Mouse (Mus musculus): ENCODE results near the gene Lin37. TPM values are rescaled to one million over a fixed set of nuclear protein-coding genes. Genes with fewer than 3 reads are reported as not detected.
A peak's percentile ranks its signal among the peaks of the same experiment; 100 is the strongest.

The Lin37 gene
- polyA plus RNA-seq, 1 experiment from 2014 or later, result 55.0 TPM

GRCm38 (mm10) chr7:30581547-30581946, 21.9 kb upstream of the Lin37 start:
- Histone ChIP-seq H3K9ac (no peak overlapping the region), H3K4me3 (replicated peaks) (no peak overlapping the region), H3K9me3 (no peaks in the 10 kb centered on the region), H3K4me1 (peaks cover 2% of the 10 kb centered on the region; the same call in 1 of the 2 replicates), H3K27ac (no peak overlapping the region), H3K27me3 (replicated peaks) (no peaks in the 10 kb centered on the region), H3K4me2 (no peak overlapping the region), H3K36me3 (peaks cover 94% of the 10 kb centered on the region)
- 95% methylated on average over 16 of the region's 16 CpGs for WGBS
- no peak for ATAC-seq (ENCODE audit: insufficient read depth, low FRiP score, low read depth)

DNA sequence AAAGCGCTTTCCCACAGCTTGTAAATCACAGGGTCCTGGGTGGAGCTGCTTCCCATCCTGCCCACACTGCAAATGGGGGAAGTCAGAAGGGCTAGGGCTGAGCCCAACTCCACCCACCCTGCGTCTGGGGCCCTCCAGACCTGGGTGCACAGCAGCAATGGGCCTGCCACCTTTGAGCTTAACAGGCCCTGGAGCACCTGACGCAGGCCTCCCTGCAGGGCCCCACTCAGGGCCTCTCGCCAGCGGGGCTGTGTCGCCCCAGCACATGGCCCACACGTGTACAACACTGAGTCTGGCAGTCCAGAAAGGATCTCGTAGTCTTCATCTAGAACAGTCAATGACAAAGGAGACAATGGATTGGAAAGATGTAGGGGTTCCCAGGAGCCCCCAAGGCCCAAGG, 20.3 kb upstream of the Lin37 start:
- H3K27me3 ChIP-seq (replicated peaks), result no peaks in the 10 kb centered on the region
- no peak overlapping the region for H3K4me3 ChIP-seq (replicated peaks)
- H3K9ac ChIP-seq, result no peak overlapping the region
- peaks cover 94% of the 10 kb centered on the region for H3K36me3 ChIP-seq
- no peaks in the 10 kb centered on the region for H3K4me1 ChIP-seq
- no peak overlapping the region for H3K4me2 ChIP-seq
- WGBS, result 91% methylated on average over 8 of the region's 8 CpGs
- no peak overlapping the region for H3K27ac ChIP-seq
- H3K9me3 ChIP-seq, result no peaks in the 10 kb centered on the region
- no peak for ATAC-seq (ENCODE audit: insufficient read depth, low FRiP score, low read depth)

GRCm38 (mm10) chr7:30572969-30573368, 13.3 kb upstream of the Lin37 start:
- no peak overlapping the region for H3K9ac ChIP-seq
- H3K27ac ChIP-seq, result no peak overlapping the region
- H3K36me3 ChIP-seq, result peaks cover 88% of the 10 kb centered on the region
- no peaks in the 10 kb centered on the region for H3K4me1 ChIP-seq
- no peak for ATAC-seq (ENCODE audit: insufficient read depth, low FRiP score, low read depth)
- H3K4me2 ChIP-seq, result no peak overlapping the region
- 77% methylated on average over 2 of the region's 2 CpGs for WGBS
- no peak overlapping the region for H3K4me3 ChIP-seq (replicated peaks)
- H3K27me3 ChIP-seq (replicated peaks), result no peaks in the 10 kb centered on the region
- no peaks in the 10 kb centered on the region for H3K9me3 ChIP-seq

- Histone ChIP-seq H3K4me1 (no peaks in the 10 kb centered on the region), H3K9me3 (no peaks in the 10 kb centered on the region), H3K36me3 (peaks cover 82% of the 10 kb centered on the region), H3K27ac (no peak overlapping the region), H3K4me3 (replicated peaks) (no peak overlapping the region), H3K9ac (no peak overlapping the region), H3K4me2 (no peak overlapping the region), H3K27me3 (replicated peaks) (no peaks in the 10 kb centered on the region)
- WGBS, result 79% methylated on average over 5 of the region's 5 CpGs
- no peak for ATAC-seq (ENCODE audit: insufficient read depth, low FRiP score, low read depth)
Measured at GRCm38 (mm10) chr7:30572389-30572788, 12.8 kb upstream of the Lin37 start.

- ATAC-seq (ENCODE audit: insufficient read depth, low FRiP score, low read depth), result no peak
- Histone ChIP-seq H3K4me3 (replicated peaks) (no peak overlapping the region), H3K4me1 (peaks cover 6% of the 10 kb centered on the region; the same call in 1 of the 2 replicates), H3K27ac (no peak overlapping the region), H3K36me3 (peaks cover 43% of the 10 kb centered on the region), H3K27me3 (replicated peaks) (no peaks in the 10 kb centered on the region), H3K9ac (no peak overlapping the region), H3K9me3 (no peaks in the 10 kb centered on the region), H3K4me2 (no peak overlapping the region)
- 93% methylated on average over 11 of the region's 11 CpGs for WGBS
Measured at GRCm38 (mm10) chr7:30567555-30567954, 7.9 kb upstream of the Lin37 start.

DNA sequence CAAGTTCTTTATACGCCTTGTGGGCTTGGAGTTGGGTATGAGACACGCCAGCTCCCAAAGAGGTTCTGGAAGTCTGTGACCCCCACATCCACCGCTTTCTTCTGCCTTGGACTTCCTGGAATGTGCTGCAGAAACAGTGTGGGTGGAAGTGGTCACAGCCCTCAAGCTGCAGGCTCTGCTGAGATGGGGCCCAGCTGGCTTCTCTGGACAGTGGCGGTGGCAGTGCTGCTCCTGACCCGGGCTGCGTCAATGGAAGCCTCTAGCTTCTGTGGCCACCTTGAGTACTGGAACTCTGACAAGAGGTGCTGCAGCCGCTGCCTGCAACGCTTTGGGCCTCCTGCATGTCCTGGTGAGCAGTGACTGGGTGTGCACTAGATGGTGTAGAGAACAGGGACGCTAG, 6.4 kb upstream of the Lin37 start:
- H3K9me3 ChIP-seq, result no peaks in the 10 kb centered on the region
- H3K4me1 ChIP-seq, result peaks cover 6% of the 10 kb centered on the region; the same call in 1 of the 2 replicates
- no peak overlapping the region for H3K27ac ChIP-seq
- no peaks in the 10 kb centered on the region for H3K27me3 ChIP-seq (replicated peaks)
- H3K4me3 ChIP-seq (replicated peaks), result no peak overlapping the region
- no peak overlapping the region for H3K9ac ChIP-seq
- 82% methylated on average over 9 of the region's 9 CpGs for WGBS
- no peak for ATAC-seq (ENCODE audit: insufficient read depth, low FRiP score, low read depth)
- peaks cover 34% of the 10 kb centered on the region for H3K36me3 ChIP-seq
- H3K4me2 ChIP-seq, result no peak overlapping the region

- peak within 1 kb of the TSS; percentile 88; the same call in 1 of the 2 replicates for H3K4me3 ChIP-seq (replicated peaks)
Measured at GRCm38 (mm10) chr7:30564970-30565571, 5.4 kb upstream of the Lin37 start, which contains the start of gene Igflr1. TSS of gene Igflr1 (plus strand) at chr7:30565427.

GRCm38 (mm10) chr7:30563906-30564280, 4.3 kb upstream of the Lin37 start:
- peaks cover 14% of the 10 kb centered on the region for H3K36me3 ChIP-seq
- no peaks in the 10 kb centered on the region for H3K9me3 ChIP-seq
- peak overlapping the region; percentile 88 for H3K4me3 ChIP-seq (replicated peaks)
- 17% methylated on average over 6 of the region's 6 CpGs for WGBS
- ATAC-seq (ENCODE audit: insufficient read depth, low FRiP score, low read depth), result no peak
- peak overlapping the region; percentile 60; the same call in 1 of the 2 replicates for H3K9ac ChIP-seq
- H3K27ac ChIP-seq, result peak overlapping the region; percentile 99
- peak overlapping the region; percentile 70 for H3K4me2 ChIP-seq
- H3K4me1 ChIP-seq, result peaks cover 6% of the 10 kb centered on the region; the same call in 1 of the 2 replicates
- H3K27me3 ChIP-seq (replicated peaks), result no peaks in the 10 kb centered on the region

More at GRCm38 (mm10) chr7:30564970-30565571, 5.4 kb upstream of the Lin37 start, which contains the start of gene Igflr1:
- Histone ChIP-seq H3K4me2 (peak within 1 kb of the TSS; percentile 70; the same call in 1 of the 2 replicates), H3K36me3 (peaks cover 25% of the 10 kb centered on the region), H3K4me1 (peaks cover 6% of the 10 kb centered on the region; the same call in 1 of the 2 replicates), H3K9ac (no peak within 1 kb of the TSS), H3K27ac (no peak within 1 kb of the TSS), H3K27me3 (replicated peaks) (no peaks in the 10 kb centered on the region), H3K9me3 (no peaks in the 10 kb centered on the region)
- no peak for ATAC-seq (ENCODE audit: insufficient read depth, low FRiP score, low read depth)
- WGBS, result 93% methylated on average over 12 of the region's 12 CpGs

GRCm38 (mm10) chr7:30563117-30563905, 3.7 kb upstream of the Lin37 start, which contains the start of the genes U2af1l4, Gm49396 and Psenen:
TSS of gene U2af1l4 (plus strand) at chr7:30563301.
TSS of gene Gm49396 (plus strand) at chr7:30563344.
TSS of gene Psenen (minus strand) at chr7:30563627.
- Histone ChIP-seq H3K27me3 (replicated peaks) (no peaks in the 10 kb centered on the region), H3K4me2 (peak within 1 kb of the TSS; percentile 70), H3K4me3 (replicated peaks) (peak within 1 kb of the TSS; percentile 88), H3K36me3 (peaks cover 9% of the 10 kb centered on the region), H3K27ac (peak within 1 kb of the TSS; percentile 99), H3K9me3 (no peaks in the 10 kb centered on the region), H3K9ac (peak within 1 kb of the TSS; percentile 60), H3K4me1 (peaks cover 12% of the 10 kb centered on the region; the same call in 1 of the 2 replicates)
- under 1% methylated on average over 45 of the region's 45 CpGs for WGBS
- ATAC-seq (ENCODE audit: insufficient read depth, low FRiP score, low read depth), result peak; percentile 87

GRCm38 (mm10) chr7:30562526-30563116, 3.0 kb upstream of the Lin37 start:
- H3K4me1 ChIP-seq, result peaks cover 15% of the 10 kb centered on the region; the same call in 1 of the 2 replicates
- no peaks in the 10 kb centered on the region for H3K9me3 ChIP-seq
- peak overlapping the region; percentile 88 for H3K4me3 ChIP-seq (replicated peaks)
- peak overlapping the region; percentile 44 for H3K9ac ChIP-seq
- no peak for ATAC-seq (ENCODE audit: insufficient read depth, low FRiP score, low read depth)
- H3K27me3 ChIP-seq (replicated peaks), result no peaks in the 10 kb centered on the region
- under 1% methylated on average over 27 of the region's 27 CpGs for WGBS
- H3K27ac ChIP-seq, result peak overlapping the region; percentile 99
- H3K36me3 ChIP-seq, result peaks cover 9% of the 10 kb centered on the region
- H3K4me2 ChIP-seq, result peak overlapping the region; percentile 70

DNA sequence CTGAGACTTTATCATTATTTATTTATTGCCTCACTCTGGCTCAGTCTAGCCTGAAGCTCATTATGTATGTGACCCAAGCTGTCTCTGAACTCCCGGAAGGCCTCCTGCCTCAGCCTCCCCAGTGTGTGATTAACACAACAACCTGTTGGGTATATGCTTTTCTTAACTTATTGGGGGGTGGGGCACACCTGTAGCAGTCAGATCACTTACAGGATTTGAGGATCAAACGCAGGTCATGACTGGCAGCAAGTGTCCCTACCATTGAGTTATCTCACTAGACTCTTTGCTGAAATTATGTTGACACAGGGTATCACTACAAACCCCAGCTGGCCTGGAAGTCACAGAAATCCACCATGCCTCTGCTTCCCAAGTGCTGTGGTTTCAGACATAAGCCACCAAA, 658 bp upstream of the Lin37 start:
- Histone ChIP-seq H3K4me1 (peaks cover 15% of the 10 kb centered on the region; the same call in 1 of the 2 replicates), H3K4me3 (replicated peaks) (no peak overlapping the region), H3K4me2 (peak overlapping the region; percentile 82; the same call in 1 of the 2 replicates), H3K27ac (no peak overlapping the region), H3K9me3 (no peaks in the 10 kb centered on the region), H3K9ac (no peak overlapping the region), H3K36me3 (peaks cover 18% of the 10 kb centered on the region), H3K27me3 (replicated peaks) (no peaks in the 10 kb centered on the region)
- no peak for ATAC-seq (ENCODE audit: insufficient read depth, low FRiP score, low read depth)
- WGBS, result 61% methylated on average over 2 of the region's 2 CpGs

Measured in stomach, embryonic 15.5 days (tissue).